Mouse (Mus musculus): ENCODE measurements around the gene Ssr2.

DNA sequence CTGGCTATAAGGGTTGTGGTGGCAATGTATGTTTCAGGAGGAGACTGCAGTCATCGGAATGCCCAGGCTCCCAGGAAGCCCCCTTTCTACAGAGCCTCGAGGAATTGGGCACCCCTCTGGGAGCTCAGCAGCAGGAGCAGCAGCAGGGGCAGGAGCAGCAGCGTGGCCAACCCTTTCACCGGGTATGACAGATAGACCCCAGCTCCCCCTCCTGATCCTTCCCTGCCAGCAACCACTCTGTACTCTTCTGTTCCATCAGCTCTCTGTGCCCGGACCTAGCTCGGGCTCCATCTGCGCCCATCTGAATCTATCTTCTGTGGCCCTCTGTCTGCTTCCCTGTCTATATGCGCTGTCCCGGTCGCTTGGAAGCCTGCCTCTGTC lies 32.1 kb downstream of the Ssr2 start:
- no peak for TF ChIP-seq CTCF (IDR thresholded peaks at IDR 0.05; ENCODE audit: extremely low read depth, insufficient read depth, insufficient read length, insufficient replicate concordance)
- TF ChIP-seq POLR2A (IDR thresholded peaks at IDR 0.05; ENCODE audit: low read depth, low read length): no peak
